Mouse (Mus musculus) ES-Bruce4 (cell line): ENCODE measurements at regions not wholly inside any gene's neighbourhood (a gene's known extent, or its start where the extent isn't known, plus 50 kb on each side); places are given as distances from the start of the nearest gene placed in this dataset.

Experiments
- H3K27ac ChIP-seq: 2 replicates; pipeline ENCODE4 v1.5.1; 2012; ENCODE audit warnings: low read length, inconsistent platforms; ENCODE audit not compliant: insufficient read depth
- H3K27me3 ChIP-seq: 2 replicates; pipeline ENCODE4 v1.6.1; 2012; ENCODE audit warnings: mild to moderate bottlenecking, low read length, inconsistent platforms; ENCODE audit not compliant: control insufficient read depth, poor library complexity, insufficient read depth, severe bottlenecking
- H3K36me3 ChIP-seq: 2 replicates; pipeline ENCODE4 v1.6.1; 2012; ENCODE audit warnings: inconsistent platforms, mild to moderate bottlenecking, low read length, moderate library complexity; ENCODE audit not compliant: control insufficient read depth, poor library complexity, insufficient read depth, severe bottlenecking
- H3K4me1 ChIP-seq: one replicate; pipeline ENCODE4 v1.8.1; 2011; ENCODE audit warnings: low read length; ENCODE audit not compliant: control insufficient read depth, insufficient read depth
- H3K4me3 ChIP-seq: 2 replicates; pipeline ENCODE4 v1.5.1; 2011; ENCODE audit warnings: low read depth, mild to moderate bottlenecking, low read length
- H3K9ac ChIP-seq: 2 replicates; pipeline ENCODE4 v1.6.1; 2012; ENCODE audit warnings: low read depth, mild to moderate bottlenecking, inconsistent platforms; ENCODE audit not compliant: poor library complexity, severe bottlenecking
- H3K9me3 ChIP-seq: replicated peaks from 2 replicates; pipeline ENCODE4 v1.6.1; 2012; ENCODE audit warnings: mild to moderate bottlenecking, low read length, inconsistent platforms; ENCODE audit not compliant: control insufficient read depth, poor library complexity, insufficient read depth, severe bottlenecking
- CTCF ChIP-seq: IDR thresholded peaks from one replicate; pipeline ENCODE4 v1.8.1; 2011; ENCODE audit warnings: low read depth, low read length
- EP300 ChIP-seq: IDR thresholded peaks from 2 replicates; pipeline ENCODE4 v1.6.1; 2011; ENCODE audit warnings: low read depth, low read length; ENCODE audit not compliant: insufficient read depth
- POLR2A ChIP-seq: IDR thresholded peaks from one replicate; pipeline ENCODE4 v1.8.1; 2011; ENCODE audit warnings: low read length; ENCODE audit not compliant: insufficient read depth

- Histone ChIP-seq H3K4me3 (no peak overlapping the region), H3K36me3 (no peaks in the 10 kb centered on the region), H3K9ac (no peak overlapping the region), H3K27ac (no peak overlapping the region), H3K4me1 (no peaks in the 10 kb centered on the region), H3K9me3 (no peaks in the 10 kb centered on the region), H3K27me3 (no peaks in the 10 kb centered on the region)
- peak; percentile 75 for TF ChIP-seq CTCF
- no peak for TF ChIP-seq POLR2A
- no peak for TF ChIP-seq EP300
Measured at GRCm38 (mm10) chr4:135013932-135014331, 83.2 kb downstream of the Syf2 start.

- TF ChIP-seq CTCF (peak; percentile 95), POLR2A (no peak)
- Histone ChIP-seq H3K9ac (no peak overlapping the region), H3K27me3 (no peaks in the 10 kb centered on the region), H3K36me3 (no peaks in the 10 kb centered on the region), H3K27ac (no peak overlapping the region), H3K4me1 (peaks cover 10% of the 10 kb centered on the region), H3K4me3 (no peak overlapping the region), H3K9me3 (no peaks in the 10 kb centered on the region)
Measured at GRCm38 (mm10) chr4:135018018-135018417, 87.3 kb downstream of the Syf2 start.

- peaks cover 10% of the 10 kb centered on the region for H3K4me1 ChIP-seq
- H3K9me3 ChIP-seq: no peaks in the 10 kb centered on the region
- H3K4me3 ChIP-seq: no peak overlapping the region
- no peak overlapping the region for H3K27ac ChIP-seq
- H3K27me3 ChIP-seq: no peaks in the 10 kb centered on the region
- H3K36me3 ChIP-seq: no peaks in the 10 kb centered on the region
- H3K9ac ChIP-seq: no peak overlapping the region
- TF ChIP-seq POLR2A (no peak), EP300 (no peak), CTCF (no peak)
Measured at GRCm38 (mm10) chr4:135019120-135019519, 88.4 kb downstream of the Syf2 start.

- Histone ChIP-seq H3K9me3 (no peaks in the 10 kb centered on the region), H3K36me3 (no peaks in the 10 kb centered on the region), H3K27me3 (no peaks in the 10 kb centered on the region), H3K4me1 (peaks cover 10% of the 10 kb centered on the region), H3K27ac (peak overlapping the region; percentile 57), H3K9ac (no peak overlapping the region), H3K4me3 (no peak overlapping the region)
- TF ChIP-seq EP300: peak; percentile 58; the same call in 1 of the 2 replicates
- TF ChIP-seq POLR2A: no peak
Measured at GRCm38 (mm10) chr4:135020262-135020991, 89.7 kb downstream of the Syf2 start.

GRCm38 (mm10) chr4:135023200-135023599 lies 92.5 kb downstream of the Syf2 start:
- TF ChIP-seq POLR2A: no peak
- peak; percentile 43 for TF ChIP-seq CTCF
- no peaks in the 10 kb centered on the region for H3K27me3 ChIP-seq

GRCm38 (mm10) chr4:135025802-135026201 lies 94.7 kb upstream of the Runx3 start:
- Histone ChIP-seq H3K27ac (no peak overlapping the region), H3K36me3 (no peaks in the 10 kb centered on the region), H3K9me3 (no peaks in the 10 kb centered on the region), H3K27me3 (no peaks in the 10 kb centered on the region), H3K4me3 (no peak overlapping the region), H3K9ac (no peak overlapping the region), H3K4me1 (peaks cover 5% of the 10 kb centered on the region)
- TF ChIP-seq EP300 (no peak), CTCF (no peak), POLR2A (no peak)

More at GRCm38 (mm10) chr4:135023200-135023599, 92.5 kb downstream of the Syf2 start:
- Histone ChIP-seq H3K4me3 (no peak overlapping the region), H3K36me3 (no peaks in the 10 kb centered on the region), H3K9ac (no peak overlapping the region), H3K9me3 (no peaks in the 10 kb centered on the region), H3K27ac (no peak overlapping the region), H3K4me1 (peaks cover 12% of the 10 kb centered on the region)
